8 mouse cellular contexts compared by ENCODE assay signal in the genomic region with DNA sequence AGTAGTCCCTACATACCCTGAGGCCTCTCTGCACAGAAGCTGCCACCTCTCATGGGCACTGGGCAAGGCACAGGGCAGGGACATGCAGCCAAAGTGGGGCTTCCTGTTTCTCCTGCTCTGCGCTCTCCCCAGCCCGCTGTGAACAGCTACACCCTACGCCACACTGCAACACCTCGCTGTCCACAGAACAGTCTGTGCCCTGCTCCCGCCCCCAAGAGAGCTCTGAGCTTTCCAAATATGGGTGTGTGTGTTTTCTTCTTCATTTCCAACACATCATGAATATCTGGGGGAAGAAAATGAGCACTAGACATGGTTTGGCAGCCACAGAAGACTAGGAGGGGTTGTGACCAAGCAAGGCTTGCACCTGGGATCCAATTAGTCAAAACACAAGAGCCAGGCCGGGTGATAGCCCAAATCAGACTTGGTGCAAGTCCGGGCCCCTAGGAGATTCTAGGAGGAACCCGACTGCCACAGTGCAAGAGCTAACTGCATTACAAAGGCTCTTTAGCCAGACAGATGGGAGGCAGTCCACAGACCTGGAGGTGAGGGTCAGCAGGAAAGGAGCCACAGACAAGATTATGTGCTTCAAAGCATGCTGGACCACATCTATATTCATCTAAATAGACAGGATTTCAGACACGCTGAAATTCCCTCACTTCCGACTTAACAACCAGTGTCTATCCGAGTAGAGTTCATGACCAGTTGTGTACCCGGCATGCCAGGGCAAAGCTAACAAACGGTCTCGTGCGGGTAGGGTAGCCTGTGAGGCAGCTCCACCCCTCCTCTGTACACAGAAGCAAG. TPM values are rescaled to one million over a fixed set of nuclear protein-coding genes. Genes with fewer than 3 reads are reported as not detected.
DNase-seq lines count a peak whose midpoint lies in the region; ATAC-seq and TF ChIP-seq lines count a peak whose summit lies in the region.

No protein-coding gene starts in this region.

- no peak overlapping the region for H3K9ac ChIP-seq in neural tube, embryonic 12.5 days
- no peak overlapping the region for H3K9ac ChIP-seq in lung, embryonic 15.5 days
- no peak overlapping the region for H3K9ac ChIP-seq in stomach, postnatal 0 days (ENCODE audit: low read length)

- 90% methylated on average over 15 of the region's 15 CpGs for WGBS in neural tube, embryonic 12.5 days
- 77% methylated on average over 15 of the region's 15 CpGs for WGBS in lung, embryonic 15.5 days
- WGBS in stomach, postnatal 0 days, result 59% methylated on average over 15 of the region's 15 CpGs

- H3K4me2 ChIP-seq in neural tube, embryonic 12.5 days (replicated peaks), result no peak overlapping the region
- no peak overlapping the region for H3K4me2 ChIP-seq in lung, embryonic 15.5 days
- no peak overlapping the region for H3K4me2 ChIP-seq in stomach, postnatal 0 days (replicated peaks; ENCODE audit: low read depth)

- intact Hi-C loops in gastrocnemius, adult 2 months (cut with DNase I), result loop anchor here (2.0 to 5.0 kb wide), 3 partner anchors 38 to 279 kb away; no protein-coding TSS in a partner anchor
- intact Hi-C loops in gastrocnemius, postnatal 14 days (cut with DNase I; ENCODE audit: low total_unique reads), result loop anchor here (10.0 kb wide), 1 partner anchor 276 kb away; no protein-coding TSS in a partner anchor
- intact Hi-C loops in heart, postnatal 25 days (cut with DNase I), result loop anchor here (5.0 kb wide), 1 partner anchor 36 kb away; no protein-coding TSS in a partner anchor

- TF ChIP-seq CTCF in gastrocnemius, adult 2 months (IDR thresholded peaks at IDR 0.05), result no peak
- TF ChIP-seq CTCF in stomach, postnatal 0 days (IDR thresholded peaks at IDR 0.05; ENCODE audit: low read depth), result no peak

- peaks cover 9% of the 10 kb centered on the region; the same call in 1 of the 2 replicates for H3K36me3 ChIP-seq in neural tube, embryonic 12.5 days
- no peaks in the 10 kb centered on the region; the same call in 1 of the 2 replicates for H3K36me3 ChIP-seq in lung, embryonic 15.5 days
- no peaks in the 10 kb centered on the region for H3K36me3 ChIP-seq in stomach, postnatal 0 days (ENCODE audit: control insufficient read depth, insufficient read depth, low read length)

- no peaks in the 10 kb centered on the region for H3K27me3 ChIP-seq in neural tube, embryonic 12.5 days (replicated peaks)
- H3K27me3 ChIP-seq in lung, embryonic 15.5 days, result no peaks in the 10 kb centered on the region
- no peaks in the 10 kb centered on the region for H3K27me3 ChIP-seq in stomach, postnatal 0 days (ENCODE audit: control insufficient read depth, insufficient read depth, low read length)

- no peaks in the 10 kb centered on the region for H3K4me1 ChIP-seq in neural tube, embryonic 12.5 days
- peaks cover 11% of the 10 kb centered on the region; the same call in 1 of the 2 replicates for H3K4me1 ChIP-seq in lung, embryonic 15.5 days
- no peaks in the 10 kb centered on the region for H3K4me1 ChIP-seq in stomach, postnatal 0 days (replicated peaks; ENCODE audit: control insufficient read depth, insufficient read depth)

- H3K4me3 ChIP-seq in gastrocnemius, adult 2 months, result peak overlapping the region; percentile 1; the same call in 1 of the 2 replicates
- no peak overlapping the region for H3K4me3 ChIP-seq in neural tube, embryonic 12.5 days
- no peak overlapping the region for H3K4me3 ChIP-seq in lung, embryonic 15.5 days
- no peak overlapping the region for H3K4me3 ChIP-seq in stomach, postnatal 0 days (ENCODE audit: low read depth, low read length)

- peak overlapping the region; percentile 94 for H3K27ac ChIP-seq in gastrocnemius, adult 2 months
- no peak overlapping the region for H3K27ac ChIP-seq in neural tube, embryonic 12.5 days
- H3K27ac ChIP-seq in lung, embryonic 15.5 days, result 0 out of 2 replicates have a peak overlapping the region, but pooled peaks have one; percentile 15
- peak overlapping the region; percentile 77 for H3K27ac ChIP-seq in stomach, postnatal 0 days (replicated peaks)

- DNase-seq in gastrocnemius, adult 2 months, result peak; percentile 70
- DNase-seq in gastrocnemius, postnatal 14 days, result no peak
- no peak for DNase-seq in neural tube, embryonic 10.5 days (ENCODE audit: extremely low spot score, low spot score)
- peak; percentile 35 for DNase-seq in stomach, postnatal 0 days (ENCODE audit: low spot score)
- no peak for DNase-seq in heart, postnatal 25 days (ENCODE audit: low spot score)

- 0 out of 2 replicates have a peak, but pooled peaks have one; percentile 9 for ATAC-seq in neural tube, embryonic 12.5 days (ENCODE audit: low FRiP score, low read depth)
- peak; percentile 55; the same call in 1 of the 2 replicates for ATAC-seq in lung, embryonic 15.5 days (ENCODE audit: borderline replicate concordance, extremely low read depth, low FRiP score, low TSS enrichment)
- ATAC-seq in stomach, postnatal 0 days (ENCODE audit: low FRiP score, low TSS enrichment), result peak; percentile 66
- no peak for ATAC-seq in megakaryocyte-erythroid progenitor cell, adult 5-6 weeks (replicated peaks; ENCODE audit: low FRiP score, low TSS enrichment, poor library complexity, severe bottlenecking)

- H3K9me3 ChIP-seq in neural tube, embryonic 12.5 days, result no peaks in the 10 kb centered on the region
- no peaks in the 10 kb centered on the region for H3K9me3 ChIP-seq in lung, embryonic 15.5 days
- H3K9me3 ChIP-seq in stomach, postnatal 0 days (ENCODE audit: control insufficient read depth, low read length), result no peaks in the 10 kb centered on the region

- TF ChIP-seq EP300 in stomach, postnatal 0 days (optimal IDR thresholded peaks at IDR 0.05), result no peak

RNA-seq across cellular contexts. Expression of a gene that starts 39.8 kb away (rescaled TPM):
- total RNA-seq in gastrocnemius, adult 2 months (2021), result 100 to 1,000 TPM; 147 to 160 TPM
- 10 to 100 TPM; 81.8 to 94.3 TPM for total RNA-seq in gastrocnemius, postnatal 14 days (2021)
- polyA plus RNA-seq in neural tube, embryonic 12.5 days (2016; fragmentation: Nextera tagmentation; extraction: Ambion mirVana), result 8.0 and 9.0 TPM in 2 replicates
- polyA plus RNA-seq in lung, embryonic 15.5 days (2015; fragmentation: Nextera tagmentation; extraction: Ambion mirVana), result 4.6 and 5.2 TPM in 2 replicates
- 2.4 and 3.4 TPM in 2 replicates for polyA plus RNA-seq in stomach, postnatal 0 days (2015; fragmentation: Nextera tagmentation; extraction: Ambion mirVana)
- 10 to 100 TPM; 78.9 to 81.0 TPM for total RNA-seq in heart, postnatal 25 days (2021)
- 7.9 and 9.0 TPM in 2 replicates for total RNA-seq in megakaryocyte-erythroid progenitor cell, adult 5-6 weeks (2014; fragmentation: Nextera tagmentation)
- total RNA-seq in megakaryocyte-erythroid progenitor cell, adult 5-6 weeks (2017), result 6.3 and 10.1 TPM in 2 replicates

Comparison
In these comparisons a context has a peak if more than half of its experiments do, and no peak if none do; other contexts are left out.
1. DNase-seq: peak in gastrocnemius, adult 2 months (single experiment) and stomach, postnatal 0 days (single experiment); none in gastrocnemius, postnatal 14 days (single experiment), neural tube, embryonic 10.5 days (single experiment) and heart, postnatal 25 days (single experiment).
2. RNA of a gene that starts 39.8 kb away (total RNA-seq): 147 to 160 TPM in gastrocnemius, adult 2 months, 81.8 to 94.3 TPM in gastrocnemius, postnatal 14 days and 78.9 to 81.0 TPM in heart, postnatal 25 days; 6.3 to 10.1 TPM in megakaryocyte-erythroid progenitor cell, adult 5-6 weeks; every median in the first group is over 4 times any median in the second.